Mouse (Mus musculus): Measurements from ENCODE around the gene Sergef. TPM values are rescaled to one million over a fixed set of nuclear protein-coding genes. Genes with fewer than 3 reads are reported as not detected.
A peak's percentile ranks its signal among the peaks of the same experiment; 100 is the strongest.

Gene Sergef
- total and polyA plus RNA-seq, 2 experiments from 2014 or later = 46.9 to 50.7 TPM

DNA sequence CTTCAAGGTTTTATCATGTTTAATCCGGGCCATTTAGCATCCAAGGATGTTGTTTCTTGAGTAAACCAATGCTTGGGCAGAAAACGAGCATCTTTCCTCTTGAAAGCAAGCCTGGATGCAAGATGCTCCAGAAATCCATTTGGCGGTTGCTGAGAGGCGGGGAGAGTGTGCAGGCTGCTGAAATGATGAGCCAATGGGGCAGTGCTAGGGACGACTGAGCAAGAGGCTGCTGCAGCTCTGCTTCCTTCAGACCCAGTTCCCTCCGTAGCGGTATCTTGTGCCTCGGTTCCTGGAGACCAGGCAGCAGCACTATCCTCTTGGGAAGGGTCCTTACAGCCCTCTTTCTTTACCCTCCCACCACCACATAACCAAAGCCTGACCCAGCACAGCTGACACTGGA, 177.3 kb downstream of the Sergef start:
- Histone ChIP-seq H3K27ac (ENCODE audit: low read depth, low read length) (no peak overlapping the region), H3K9ac (no peak overlapping the region), H3K4me1 (ENCODE audit: insufficient read depth) (peaks cover 16% of the 10 kb centered on the region), H3K9me3 (ENCODE audit: low read length) (no peaks in the 10 kb centered on the region), H3K27me3 (ENCODE audit: insufficient read depth, low read length) (no peaks in the 10 kb centered on the region), H3K36me3 (ENCODE audit: insufficient read depth) (no peaks in the 10 kb centered on the region), H3K4me2 (ENCODE audit: low read depth) (no peak overlapping the region), H3K4me3 (ENCODE audit: low read depth, low read length) (no peak overlapping the region)
- TF ChIP-seq CTCF (IDR thresholded peaks at IDR 0.05; ENCODE audit: low read depth) = no peak
- ATAC-seq (peak; percentile 32; the same call in 1 of the 2 replicates), DNase-seq (no peak)
- WGBS = 58% methylated on average over 8 of the region's 8 CpGs

DNA sequence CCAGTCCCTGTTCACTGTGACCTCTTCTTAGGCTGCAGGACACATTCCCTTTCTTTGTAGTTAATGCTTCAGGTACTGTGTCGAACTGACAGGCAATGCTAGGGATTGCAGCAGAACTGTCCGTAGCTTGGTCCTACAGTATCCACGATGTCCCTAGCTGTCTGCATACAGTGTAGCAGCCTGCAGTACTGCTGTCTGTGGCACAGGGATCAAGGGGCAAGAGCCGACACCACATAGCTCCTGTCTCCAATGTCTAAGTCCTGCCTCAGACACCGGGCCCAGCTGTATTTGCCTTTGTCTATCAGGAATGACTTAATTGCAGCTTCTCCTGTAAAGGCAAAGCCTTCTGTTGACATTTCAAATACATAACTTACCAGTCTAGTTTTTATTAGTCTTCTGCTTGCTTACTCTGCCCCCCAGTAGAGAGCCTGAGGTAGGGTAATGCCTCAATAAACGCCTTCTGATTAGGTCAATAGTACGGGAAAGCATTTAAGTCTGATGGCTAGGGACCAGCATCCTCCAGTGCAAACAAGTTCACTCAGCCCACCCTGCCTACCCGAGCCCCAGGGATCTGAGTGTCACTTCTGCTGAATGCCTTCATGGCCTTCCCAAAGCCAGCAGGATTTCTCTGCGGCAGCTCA, 179.9 kb downstream of the Sergef start:
- ATAC-seq (no peak; the same call in 1 of the 2 replicates), DNase-seq (no peak)
- H3K4me3 ChIP-seq (ENCODE audit: low read depth, low read length) = no peak overlapping the region
- 78% methylated on average over 9 of the region's 9 CpGs for WGBS
- H3K4me2 ChIP-seq (ENCODE audit: low read depth) = no peak overlapping the region
- no peaks in the 10 kb centered on the region for H3K36me3 ChIP-seq (ENCODE audit: insufficient read depth)
- H3K9ac ChIP-seq = no peak overlapping the region
- no peaks in the 10 kb centered on the region for H3K27me3 ChIP-seq (ENCODE audit: insufficient read depth, low read length)
- no peaks in the 10 kb centered on the region for H3K9me3 ChIP-seq (ENCODE audit: low read length)
- TF ChIP-seq CTCF (IDR thresholded peaks at IDR 0.05; ENCODE audit: low read depth) = no peak
- H3K4me1 ChIP-seq (ENCODE audit: insufficient read depth) = peaks cover 4% of the 10 kb centered on the region; the same call in 1 of the 2 replicates
- no peak overlapping the region for H3K27ac ChIP-seq (ENCODE audit: low read depth, low read length)

- TF ChIP-seq CTCF (IDR thresholded peaks at IDR 0.05; ENCODE audit: low read depth) = no peak
- Histone ChIP-seq H3K4me3 (ENCODE audit: low read depth, low read length) (no peak overlapping the region), H3K36me3 (ENCODE audit: insufficient read depth) (no peaks in the 10 kb centered on the region), H3K4me2 (ENCODE audit: low read depth) (no peak overlapping the region), H3K27ac (ENCODE audit: low read depth, low read length) (no peak overlapping the region), H3K27me3 (ENCODE audit: insufficient read depth, low read length) (no peaks in the 10 kb centered on the region), H3K4me1 (ENCODE audit: insufficient read depth) (peaks cover 6% of the 10 kb centered on the region; the same call in 1 of the 2 replicates), H3K9ac (no peak overlapping the region), H3K9me3 (ENCODE audit: low read length) (no peaks in the 10 kb centered on the region)
- peak; percentile 61 for ATAC-seq
- DNase-seq = no peak
- 77% methylated on average over 2 of the region's 2 CpGs for WGBS
Measured at GRCm38 (mm10) chr7:46459200-46459599, 180.4 kb downstream of the Sergef start.

DNA sequence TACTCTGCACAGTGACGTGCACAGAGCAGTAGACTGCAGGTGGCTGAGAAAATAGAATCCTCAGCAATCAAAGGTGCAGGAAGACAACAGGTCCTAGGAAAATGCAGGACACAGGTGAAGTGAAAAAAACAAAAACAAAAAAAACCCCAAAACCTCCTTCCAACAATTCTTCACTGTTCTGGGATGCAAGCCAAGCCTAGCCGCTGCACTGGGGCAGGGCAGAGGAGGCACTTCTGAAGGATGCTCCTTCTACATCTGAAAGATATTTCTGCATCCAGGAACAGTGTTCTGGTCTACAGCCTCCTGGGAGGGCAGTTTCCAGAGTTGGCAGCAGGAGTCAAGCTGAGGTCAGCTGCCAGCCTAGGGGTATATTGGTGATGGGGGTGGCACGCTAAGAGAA, 181.7 kb downstream of the Sergef start:
- 66% methylated on average over 3 of the region's 3 CpGs for WGBS
- Histone ChIP-seq H3K4me1 (ENCODE audit: insufficient read depth) (peaks cover 13% of the 10 kb centered on the region), H3K27me3 (ENCODE audit: insufficient read depth, low read length) (no peaks in the 10 kb centered on the region), H3K9me3 (ENCODE audit: low read length) (no peaks in the 10 kb centered on the region), H3K36me3 (ENCODE audit: insufficient read depth) (no peaks in the 10 kb centered on the region), H3K27ac (ENCODE audit: low read depth, low read length) (no peak overlapping the region), H3K4me2 (ENCODE audit: low read depth) (no peak overlapping the region), H3K9ac (no peak overlapping the region), H3K4me3 (ENCODE audit: low read depth, low read length) (no peak overlapping the region)
- ATAC-seq = no peak
- TF ChIP-seq CTCF (IDR thresholded peaks at IDR 0.05; ENCODE audit: low read depth) = no peak
- no peak for DNase-seq

DNA sequence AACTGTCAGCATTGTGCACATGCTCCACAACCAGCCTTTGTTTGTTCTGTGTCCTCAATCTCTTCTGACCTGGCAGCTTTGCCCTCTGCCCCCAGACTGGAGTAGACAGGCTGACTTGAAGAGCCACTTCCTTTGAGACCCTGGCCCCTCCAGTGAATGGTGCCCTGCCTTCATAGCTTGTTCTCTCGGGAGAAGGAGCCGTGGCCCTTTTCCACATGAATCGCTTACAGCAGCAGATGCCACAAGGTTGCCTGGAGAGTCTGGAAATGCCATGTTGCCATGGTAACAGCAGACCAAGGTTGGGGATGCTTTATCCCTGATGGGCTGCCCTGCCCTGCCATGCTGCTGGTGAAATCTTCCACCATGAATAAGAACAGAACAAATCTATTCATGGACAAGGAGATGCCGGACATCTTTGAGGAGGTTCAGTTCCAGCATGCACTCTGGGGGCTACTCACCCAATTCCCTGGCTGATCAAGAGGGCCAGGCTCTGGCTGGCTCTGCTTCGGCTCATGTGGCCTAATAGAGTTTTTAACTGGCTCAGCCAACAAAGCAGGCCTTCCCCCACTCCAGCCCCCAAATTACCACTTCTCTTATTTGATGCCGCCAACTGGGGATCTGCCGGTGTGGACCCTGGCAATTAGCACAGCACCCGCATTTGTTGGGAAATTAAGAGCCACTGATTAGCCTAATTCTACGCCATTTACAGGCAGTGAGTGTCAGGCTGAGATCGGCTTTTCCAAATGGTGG, 185.5 kb downstream of the Sergef start:
- peak; percentile 84 for ATAC-seq
- no peak overlapping the region for H3K9ac ChIP-seq
- no peaks in the 10 kb centered on the region for H3K36me3 ChIP-seq (ENCODE audit: insufficient read depth)
- H3K4me3 ChIP-seq (ENCODE audit: low read depth, low read length) = no peak overlapping the region
- no peak for TF ChIP-seq CTCF (IDR thresholded peaks at IDR 0.05; ENCODE audit: low read depth)
- H3K27me3 ChIP-seq (ENCODE audit: insufficient read depth, low read length) = no peaks in the 10 kb centered on the region
- H3K9me3 ChIP-seq (ENCODE audit: low read length) = no peaks in the 10 kb centered on the region
- 7% methylated on average over 10 of the region's 10 CpGs for WGBS
- H3K27ac ChIP-seq (ENCODE audit: low read depth, low read length) = peak overlapping the region; percentile 50; the same call in 1 of the 2 replicates
- H3K4me1 ChIP-seq (ENCODE audit: insufficient read depth) = peaks cover 13% of the 10 kb centered on the region
- no peak overlapping the region for H3K4me2 ChIP-seq (ENCODE audit: low read depth)
- DNase-seq = peak; percentile 76

DNA sequence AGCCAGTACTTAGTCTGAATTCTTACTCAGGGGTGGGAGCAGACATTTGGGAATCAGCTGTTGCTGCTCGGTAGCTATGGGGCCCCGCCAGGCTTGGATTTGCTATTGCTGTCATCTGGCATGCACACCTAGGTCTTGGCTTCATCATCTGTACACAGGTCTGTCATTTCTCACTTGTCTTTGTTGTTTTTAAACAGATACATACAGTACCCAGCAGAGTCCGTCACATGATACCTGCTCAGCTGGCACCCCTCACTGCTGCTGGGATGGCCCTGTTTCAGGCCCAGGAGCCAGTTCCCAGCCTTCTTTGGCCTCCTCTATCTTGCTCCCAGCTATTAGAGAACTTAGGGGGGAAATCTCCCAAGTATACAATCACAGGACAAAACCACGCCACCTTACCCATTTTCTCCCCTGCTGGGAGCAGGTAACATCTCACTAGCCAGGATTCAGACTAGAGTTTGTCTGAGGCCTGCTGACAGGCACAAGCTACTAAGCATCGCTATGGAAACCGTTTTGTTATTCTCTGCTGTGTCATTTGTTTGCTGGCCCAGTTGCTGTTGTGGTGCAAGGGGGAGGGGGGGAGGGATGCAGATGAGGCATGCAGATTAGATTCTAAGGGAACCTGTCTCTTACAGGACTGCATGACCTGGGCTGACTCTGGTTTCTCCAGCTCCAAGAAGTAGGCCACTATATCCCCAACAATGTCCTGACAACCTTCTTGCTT, 190.5 kb downstream of the Sergef start:
- Histone ChIP-seq H3K4me1 (ENCODE audit: insufficient read depth) (peaks cover 10% of the 10 kb centered on the region), H3K4me2 (ENCODE audit: low read depth) (no peak overlapping the region), H3K27me3 (ENCODE audit: insufficient read depth, low read length) (no peaks in the 10 kb centered on the region), H3K9me3 (ENCODE audit: low read length) (no peaks in the 10 kb centered on the region), H3K36me3 (ENCODE audit: insufficient read depth) (no peaks in the 10 kb centered on the region), H3K4me3 (ENCODE audit: low read depth, low read length) (no peak overlapping the region), H3K27ac (ENCODE audit: low read depth, low read length) (no peak overlapping the region), H3K9ac (no peak overlapping the region)
- DNase-seq (peak; percentile 49), ATAC-seq (peak; percentile 67)
- TF ChIP-seq CTCF (IDR thresholded peaks at IDR 0.05; ENCODE audit: low read depth) = no peak
- 31% methylated on average over 6 of the region's 6 CpGs for WGBS
